Comparison of ENCODE assay signal across 10 mouse cellular contexts in the genomic region with DNA sequence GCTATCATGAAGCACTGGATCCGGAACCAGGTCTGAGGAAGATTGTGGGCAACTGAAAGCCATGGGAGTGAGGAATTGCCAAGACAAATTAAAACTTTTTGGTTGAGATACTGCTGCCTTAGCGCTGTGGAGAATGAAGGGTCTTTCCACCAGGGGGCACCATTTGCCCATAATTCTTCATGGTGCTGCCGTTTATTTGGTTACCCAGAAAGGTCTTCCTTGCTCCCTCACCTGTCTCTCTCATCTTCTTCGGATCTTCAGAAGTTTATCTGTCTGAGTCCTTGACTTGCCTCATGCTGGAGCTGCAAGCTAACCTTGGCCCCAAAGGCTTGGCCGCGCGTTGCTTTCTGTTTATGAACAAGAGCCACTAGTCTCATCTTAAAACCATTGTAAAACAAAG. TPM values are rescaled to one million over a fixed set of nuclear protein-coding genes. Genes with fewer than 3 reads are reported as not detected.
DNase-seq lines count a peak whose midpoint lies in the region; TF ChIP-seq lines count a peak whose summit lies in the region.
"Had no signal": no experiment of that assay in that cellular context is flagged by ENCODE, and none has a peak within 500 bp of the region (broad histone marks: within the 10 kb centered on the region; RNA-seq: fewer than 3 reads in every experiment).

No protein-coding gene starts in this region.

- DNase-seq in adrenal gland, adult (ENCODE audit: inconsistent age in 2 of 2, low spot score in 1 of 2), result peak; percentile 35 to 76
- no peak for DNase-seq in adrenal gland, adult 8-10 months
- DNase-seq in lung, adult 2 months, result peak; percentile 7
- no peak for DNase-seq in lung, adult 18-20 months
- DNase-seq in c-Kit-positive CD71-positive TER-119-negative erythroid progenitor cells, embryonic 14.5 days (ENCODE audit: low read depth), result peak; percentile 24
- peak; percentile 48 for DNase-seq in limb, embryonic 10.5 days (ENCODE audit: low spot score)
- peak; percentile 12 for DNase-seq in right cerebral cortex, postnatal 4 days
- DNase-seq in layer of hippocampus, postnatal 14 days (ENCODE audit: low spot score in 2 of 2), result no peak

- H3K36me3 ChIP-seq in limb, embryonic 10.5 days, result no peaks in the 10 kb centered on the region
- H3K36me3 ChIP-seq: neural tube, embryonic 12.5 days had no signal

- no peak for TF ChIP-seq POLR2A in lung, adult 2 months (IDR thresholded peaks at IDR 0.05; ENCODE audit: borderline replicate concordance, extremely low read depth, low read depth, low read length)

- no peaks in the 10 kb centered on the region for H3K9me3 ChIP-seq in limb, embryonic 10.5 days (replicated peaks)
- H3K9me3 ChIP-seq: neural tube, embryonic 12.5 days had no signal

- H3K27ac ChIP-seq in limb, embryonic 10.5 days, result no peak overlapping the region
- H3K27ac ChIP-seq: neural tube, embryonic 12.5 days had no signal

- 44% methylated on average over 7 of the region's 7 CpGs for WGBS in lung, adult 2 months
- 43% methylated on average over 7 of the region's 7 CpGs for whole genome bisulfite sequencing in limb, embryonic 10.5 days

- no peaks in the 10 kb centered on the region for H3K27me3 ChIP-seq in limb, embryonic 10.5 days (ENCODE audit: low read depth, poor library complexity, severe bottlenecking)
- H3K27me3 ChIP-seq: neural tube, embryonic 12.5 days had no signal

- no peak overlapping the region for H3K4me3 ChIP-seq in lung, adult 2 months (replicated peaks; ENCODE audit: extremely low read depth, low read depth, low read length)
- no peak overlapping the region for H3K4me3 ChIP-seq in limb, embryonic 10.5 days
- H3K4me3 ChIP-seq: neural tube, embryonic 12.5 days had no signal

- TF ChIP-seq CTCF in lung, adult 2 months (IDR thresholded peaks at IDR 0.05; ENCODE audit: insufficient read depth, low read length), result no peak

- no peaks in the 10 kb centered on the region for H3K4me1 ChIP-seq in lung, adult 2 months (ENCODE audit: control insufficient read depth, insufficient read depth, low read length)
- no peaks in the 10 kb centered on the region for H3K4me1 ChIP-seq in limb, embryonic 10.5 days
- H3K4me1 ChIP-seq: neural tube, embryonic 12.5 days had no signal

RNA-seq across cellular contexts. Expression of a gene that starts 6.3 kb away (rescaled TPM):
- not detected for total RNA-seq in adrenal gland, adult 8-10 months (2022)
- polyA plus RNA-seq in lung, adult 2 months (2012; rRNA removed), result not detected in 2 replicates
- polyA plus RNA-seq in limb, embryonic 10.5 days (2016; fragmentation: Nextera tagmentation; extraction: Ambion mirVana), result not detected in 2 replicates
- total RNA-seq in layer of hippocampus, postnatal 14 days (2021), result not detected
- total RNA-seq: heart, postnatal 36 days had no signal
- polyA plus RNA-seq: neural tube, embryonic 12.5 days had no signal

RNA-seq across cellular contexts. Expression of a gene that starts 6.6 kb away (rescaled TPM):
- total RNA-seq in adrenal gland, adult 8-10 months (2022), result not detected
- polyA plus RNA-seq in lung, adult 2 months (2012; rRNA removed), result not detected in 2 replicates
- polyA plus RNA-seq in limb, embryonic 10.5 days (2016; fragmentation: Nextera tagmentation; extraction: Ambion mirVana), result not detected in 2 replicates
- total RNA-seq in layer of hippocampus, postnatal 14 days (2021), result not detected
- total RNA-seq: heart, postnatal 36 days had no signal
- polyA plus RNA-seq: neural tube, embryonic 12.5 days had no signal

RNA-seq across cellular contexts. Expression of a gene that starts 46.8 kb away (rescaled TPM):
- total RNA-seq in adrenal gland, adult 8-10 months (2022), result not detected
- polyA plus RNA-seq in lung, adult 2 months (2012; rRNA removed), result not detected in 2 replicates
- not detected in 2 replicates for polyA plus RNA-seq in limb, embryonic 10.5 days (2016; fragmentation: Nextera tagmentation; extraction: Ambion mirVana)
- total RNA-seq in layer of hippocampus, postnatal 14 days (2021), result not detected
- total RNA-seq: heart, postnatal 36 days had no signal
- polyA plus RNA-seq: neural tube, embryonic 12.5 days had no signal

RNA-seq across cellular contexts. Expression of a gene that starts 58.1 kb away (rescaled TPM):
- total RNA-seq in adrenal gland, adult 8-10 months (2022), result not detected
- polyA plus RNA-seq in lung, adult 2 months (2012; rRNA removed), result not detected in 2 replicates
- polyA plus RNA-seq in limb, embryonic 10.5 days (2016; fragmentation: Nextera tagmentation; extraction: Ambion mirVana), result not detected in 2 replicates
- not detected for total RNA-seq in layer of hippocampus, postnatal 14 days (2021)
- total RNA-seq: heart, postnatal 36 days had no signal
- polyA plus RNA-seq: neural tube, embryonic 12.5 days had no signal

Comparison
In these comparisons a context has a peak if more than half of its experiments do, and no peak if none do; other contexts are left out.
1. DNase-seq: peak in adrenal gland, adult (2 of 2), lung, adult 2 months (single experiment), c-Kit-positive CD71-positive TER-119-negative erythroid progenitor cells, embryonic 14.5 days (single experiment), limb, embryonic 10.5 days (single experiment) and right cerebral cortex, postnatal 4 days (single experiment); none in adrenal gland, adult 8-10 months (single experiment), lung, adult 18-20 months (0 of 2) and layer of hippocampus, postnatal 14 days (0 of 2).